Mouse (Mus musculus) liver, postnatal 0 days (tissue): ENCODE data around the gene Tent2. TPM values are rescaled to one million over a fixed set of nuclear protein-coding genes. Genes with fewer than 3 reads are reported as not detected.

Experiments
- ATAC-seq: fragments of 200-750 bp; cut with Nextera tagmentation; 2 replicates; pipeline ENCODE4 v1.8.0; 2017; ENCODE audit warnings: mild to moderate bottlenecking, moderate library complexity
- DNase-seq: peaks from one replicate; pipeline ENCODE4 v3.0.0-alpha.2; 2016
- H3K27ac ChIP-seq: fragments of 300-500 bp; sonication (generic); 2 replicates; pipeline ENCODE4 v1.5.1; 2014; ENCODE audit warnings: antibody characterized with exemption, moderate library complexity, mild to moderate bottlenecking, low read depth
- H3K27me3 ChIP-seq: fragments of 300-500 bp; sonication (generic); 2 replicates; pipeline ENCODE4 v1.6.1; 2014; ENCODE audit warnings: low read length, control low read depth, mixed read lengths; ENCODE audit not compliant: insufficient read depth
- H3K36me3 ChIP-seq: fragments of 300-500 bp; sonication (generic); replicated peaks from 2 replicates; pipeline ENCODE4 v1.6.1; 2014; ENCODE audit warnings: mild to moderate bottlenecking, control low read depth, low read length, moderate library complexity, mixed read lengths; ENCODE audit not compliant: insufficient read depth
- H3K4me1 ChIP-seq: fragments of 300-500 bp; sonication (generic); 2 replicates; pipeline ENCODE4 v1.6.1; 2014; ENCODE audit warnings: antibody characterized with exemption, mild to moderate bottlenecking, control low read depth; ENCODE audit not compliant: insufficient read depth
- H3K4me2 ChIP-seq: fragments of 300-500 bp; sonication (generic); 2 replicates; pipeline ENCODE4 v1.6.1; 2014; ENCODE audit warnings: low read depth, mild to moderate bottlenecking, low read length, moderate library complexity, mixed read lengths
- H3K4me3 ChIP-seq: fragments of 300-500 bp; sonication (generic); 2 replicates; pipeline ENCODE4 v1.5.1; 2014; ENCODE audit warnings: low read depth, low read length
- H3K9ac ChIP-seq: fragments of 300-500 bp; sonication (generic); replicated peaks from 2 replicates; pipeline ENCODE4 v1.6.1; 2014; ENCODE audit warnings: mild to moderate bottlenecking, moderate library complexity
- H3K9me3 ChIP-seq: fragments of 300-500 bp; sonication (generic); 2 replicates; pipeline ENCODE4 v1.6.1; 2016; ENCODE audit warnings: mild to moderate bottlenecking, control low read depth, low read length, mixed read lengths
- CTCF ChIP-seq: sonication (generic); IDR thresholded peaks from 2 replicates; pipeline ENCODE4 v1.5.1; 2016; ENCODE audit warnings: antibody characterized with exemption, low read depth
- EP300 ChIP-seq: IDR thresholded peaks from 2 replicates; pipeline ENCODE4 v1.6.1; 2016; ENCODE audit warnings: antibody characterized with exemption, low read depth, mild to moderate bottlenecking
- WGBS: fragments of 180-500 bp; shearing (Covaris S2); extraction: QIAGEN DNeasy Blood & Tissue Kit; methylation state at CpG from one replicate; pipeline ENCODE4 v1.1.7; 2014; ENCODE audit not compliant: insufficient replicate concordance; 5-methylcytosine and 5-hydroxymethylcytosine counted together
- polyA plus RNA-seq: library from polyadenylated mRNA; unstranded; fragments of >200 nt; fragmentation: Nextera tagmentation; extraction: Ambion mirVana; gene quantifications from 2 replicates; pipeline ENCODE4 v1.2.1, GENCODE M21; 2015

Tent2 gene
- polyA plus RNA-seq, 1 experiment from 2014 or later = 25.6 TPM

DNA sequence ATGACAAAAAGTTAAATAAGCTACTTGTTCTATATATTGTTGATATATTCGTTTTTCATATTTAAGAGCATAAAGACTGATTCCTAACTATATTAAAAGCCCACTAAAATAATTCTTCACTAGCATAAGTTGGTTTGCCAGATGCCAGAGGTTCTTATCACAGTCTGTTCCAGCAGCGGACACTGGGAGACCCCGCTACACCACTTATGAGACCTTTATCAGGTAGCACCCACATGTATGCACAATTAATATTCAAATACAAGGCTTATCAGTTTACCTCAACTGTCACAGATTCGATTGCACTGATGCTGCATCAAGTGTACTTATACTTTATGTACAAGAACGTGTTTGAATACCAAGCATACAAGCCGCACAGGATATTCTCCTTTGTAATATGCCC is 33.9 kb downstream of the Tent2 start:
- H3K4me1 ChIP-seq = no peaks in the 10 kb centered on the region
- H3K9me3 ChIP-seq = no peaks in the 10 kb centered on the region
- peaks cover 34% of the 10 kb centered on the region for H3K36me3 ChIP-seq
- H3K9ac ChIP-seq = no peak overlapping the region
- no peaks in the 10 kb centered on the region for H3K27me3 ChIP-seq
- no peak for TF ChIP-seq CTCF
- no peak for TF ChIP-seq EP300
- H3K4me2 ChIP-seq = no peak overlapping the region
- WGBS = 73% methylated on average over 6 of the region's 6 CpGs
- DNase-seq = no peak
- H3K4me3 ChIP-seq = no peak overlapping the region
- no peak overlapping the region for H3K27ac ChIP-seq
- ATAC-seq = no peak

DNA sequence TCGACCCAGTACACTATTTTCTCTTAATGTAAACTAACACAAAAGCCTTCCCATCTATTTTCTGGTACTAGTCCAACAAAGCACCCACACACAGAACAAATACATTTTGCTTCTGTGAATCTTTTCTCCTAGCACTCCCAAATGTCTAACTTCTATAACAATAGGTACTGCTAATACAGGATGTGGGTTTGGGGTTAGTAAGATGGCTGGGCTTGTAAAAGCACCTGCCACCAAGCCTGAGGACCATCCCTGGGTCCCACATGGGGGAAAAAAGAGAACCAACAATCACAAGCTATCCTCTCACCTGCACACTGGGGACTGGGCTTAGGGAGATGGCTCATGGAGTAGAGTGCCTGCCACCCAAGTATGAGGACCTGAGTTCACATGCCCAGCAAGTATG is 38.9 kb downstream of the Tent2 start:
- no peaks in the 10 kb centered on the region for H3K27me3 ChIP-seq
- H3K4me1 ChIP-seq = no peaks in the 10 kb centered on the region
- peaks cover 50% of the 10 kb centered on the region for H3K36me3 ChIP-seq
- H3K4me3 ChIP-seq = no peak overlapping the region
- TF ChIP-seq CTCF (no peak), EP300 (no peak)
- no peaks in the 10 kb centered on the region for H3K9me3 ChIP-seq
- WGBS = 87% methylated on average over 1 of the region's 1 CpGs
- H3K4me2 ChIP-seq = no peak overlapping the region
- no peak for ATAC-seq
- no peak overlapping the region for H3K27ac ChIP-seq
- no peak overlapping the region for H3K9ac ChIP-seq
- no peak for DNase-seq

- ATAC-seq = peak; percentile 86
- H3K36me3 ChIP-seq = peaks cover 15% of the 10 kb centered on the region
- WGBS = 10% methylated on average over 43 of the region's 45 CpGs
- no peaks in the 10 kb centered on the region for H3K27me3 ChIP-seq
- H3K9me3 ChIP-seq = no peaks in the 10 kb centered on the region
- peak within 1 kb of the TSS; percentile 61 for H3K9ac ChIP-seq
- peak within 1 kb of the TSS; percentile 46 for H3K4me3 ChIP-seq
- DNase-seq = peak; percentile 81
- H3K4me1 ChIP-seq = peaks cover 2% of the 10 kb centered on the region; the same call in 1 of the 2 replicates
- TF ChIP-seq EP300 (no peak), CTCF (peak; percentile 37)
- H3K27ac ChIP-seq = no peak within 1 kb of the TSS
- peak within 1 kb of the TSS; percentile 83 for H3K4me2 ChIP-seq
Observed at GRCm38 (mm10) chr13:93144336-93145167, 47.6 kb downstream of the Tent2 start, which contains the start of gene Cmya5. Cmya5 (minus strand) TSS chr13:93144724.

- H3K27ac ChIP-seq = no peak overlapping the region
- ATAC-seq (no peak; the same call in 1 of the 2 replicates), DNase-seq (no peak)
- 48% methylated on average over 10 of the region's 11 CpGs for WGBS
- peak overlapping the region; percentile 46 for H3K4me3 ChIP-seq
- no peaks in the 10 kb centered on the region for H3K9me3 ChIP-seq
- H3K4me1 ChIP-seq = peaks cover 2% of the 10 kb centered on the region; the same call in 1 of the 2 replicates
- peak overlapping the region; percentile 83 for H3K4me2 ChIP-seq
- no peaks in the 10 kb centered on the region for H3K27me3 ChIP-seq
- TF ChIP-seq CTCF (no peak), EP300 (no peak)
- H3K36me3 ChIP-seq = peaks cover 9% of the 10 kb centered on the region
- peak overlapping the region; percentile 61; the same call in 1 of the 2 replicates for H3K9ac ChIP-seq
Observed at GRCm38 (mm10) chr13:93143819-93144283, 48.3 kb downstream of the Tent2 start.

GRCm38 (mm10) chr13:93141184-93141583 is 51.0 kb downstream of the Tent2 start:
- WGBS = 92% methylated on average over 6 of the region's 6 CpGs
- peaks cover 4% of the 10 kb centered on the region; the same call in 1 of the 2 replicates for H3K36me3 ChIP-seq
- ATAC-seq (no peak), DNase-seq (no peak)
- no peak overlapping the region for H3K9ac ChIP-seq
- H3K4me3 ChIP-seq = no peak overlapping the region
- peaks cover 2% of the 10 kb centered on the region; the same call in 1 of the 2 replicates for H3K4me1 ChIP-seq
- H3K9me3 ChIP-seq = no peaks in the 10 kb centered on the region
- H3K27me3 ChIP-seq = no peaks in the 10 kb centered on the region
- no peak overlapping the region for H3K4me2 ChIP-seq
- H3K27ac ChIP-seq = no peak overlapping the region
- TF ChIP-seq EP300 = no peak
- no peak for TF ChIP-seq CTCF

DNA sequence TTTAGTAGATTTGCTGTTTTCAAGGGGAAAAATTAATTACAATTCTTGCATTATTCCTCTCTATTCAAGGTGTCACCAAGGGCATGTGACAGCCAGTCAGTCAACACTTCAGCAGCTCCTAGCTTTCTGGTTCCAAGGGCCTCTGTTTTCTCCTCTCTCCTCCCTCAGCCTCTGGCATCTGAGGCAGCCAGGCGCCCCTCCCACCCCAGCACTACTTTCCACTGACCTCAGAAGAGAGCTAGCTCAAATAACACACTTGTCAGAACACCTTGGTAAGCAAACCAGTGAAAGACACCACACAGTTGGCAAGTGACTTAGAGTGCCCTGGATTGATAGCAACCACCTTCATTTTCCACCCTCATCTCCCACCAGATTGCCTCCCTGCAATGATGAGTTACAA is 54.1 kb downstream of the Tent2 start:
- Histone ChIP-seq H3K27me3 (no peaks in the 10 kb centered on the region), H3K27ac (no peak overlapping the region), H3K36me3 (no peaks in the 10 kb centered on the region), H3K9me3 (no peaks in the 10 kb centered on the region), H3K9ac (no peak overlapping the region), H3K4me2 (no peak overlapping the region), H3K4me3 (no peak overlapping the region), H3K4me1 (no peaks in the 10 kb centered on the region)
- no peak for TF ChIP-seq EP300
- ATAC-seq (no peak), DNase-seq (no peak)
- 76% methylated on average over 1 of the region's 1 CpGs for WGBS
